Mouse (Mus musculus) hindbrain, embryonic 13.5 days (tissue): ENCODE measurements around the gene Csad. TPM values are rescaled to one million over a fixed set of nuclear protein-coding genes. Genes with fewer than 3 reads are reported as not detected.

Source experiments
- ATAC-seq: fragments of 200-750 bp; cut with Nextera tagmentation; 2 replicates; pipeline ENCODE4 v1.8.0; 2017; ENCODE audit warnings: moderate TSS enrichment; ENCODE audit not compliant: low FRiP score
- H3K27ac ChIP-seq: fragments of 300-500 bp; sonication (generic); 2 replicates; pipeline ENCODE4 v1.5.1; 2015; ENCODE audit warnings: inconsistent platforms, mild to moderate bottlenecking, moderate library complexity
- H3K27me3 ChIP-seq: fragments of 300-500 bp; sonication (generic); 2 replicates; pipeline ENCODE4 v1.6.1; 2015; ENCODE audit warnings: mild to moderate bottlenecking, inconsistent platforms
- H3K36me3 ChIP-seq: fragments of 300-500 bp; sonication (generic); 2 replicates; pipeline ENCODE4 v1.6.1; 2015; ENCODE audit warnings: mild to moderate bottlenecking, inconsistent platforms
- H3K4me1 ChIP-seq: fragments of 300-500 bp; sonication (generic); replicated peaks from 2 replicates; pipeline ENCODE4 v1.6.1; 2015; ENCODE audit warnings: inconsistent platforms
- H3K4me2 ChIP-seq: fragments of 300-500 bp; sonication (generic); 2 replicates; pipeline ENCODE4 v1.6.1; 2015; ENCODE audit warnings: inconsistent platforms, mild to moderate bottlenecking, moderate library complexity
- H3K4me3 ChIP-seq: fragments of 300-500 bp; sonication (generic); 2 replicates; pipeline ENCODE4 v1.5.1; 2015; ENCODE audit warnings: mild to moderate bottlenecking, inconsistent platforms
- H3K9ac ChIP-seq: fragments of 300-500 bp; sonication (generic); 2 replicates; pipeline ENCODE4 v1.6.1; 2015; ENCODE audit warnings: mild to moderate bottlenecking, inconsistent platforms
- H3K9me3 ChIP-seq: fragments of 300-500 bp; sonication (generic); 2 replicates; pipeline ENCODE4 v1.6.1; 2016; ENCODE audit warnings: inconsistent platforms
- WGBS: fragments of 180-500 bp; shearing (Covaris S2); methylation state at CpG from one replicate; pipeline ENCODE4 v1.1.7; 2015; 5-methylcytosine and 5-hydroxymethylcytosine counted together
- polyA plus RNA-seq: library from polyadenylated mRNA; unstranded; fragments of >200 nt; fragmentation: Nextera tagmentation; extraction: Ambion mirVana; gene quantifications from 2 replicates; pipeline ENCODE4 v1.2.1, GENCODE M21; 2015

Gene Csad
- polyA plus RNA-seq, 1 experiment from 2014 or later = 44.5 TPM

GRCm38 (mm10) chr15:102209114-102209513 lies 4.6 kb upstream of the Csad start:
- H3K27ac ChIP-seq = no peak overlapping the region
- H3K9me3 ChIP-seq = no peaks in the 10 kb centered on the region
- no peaks in the 10 kb centered on the region for H3K27me3 ChIP-seq
- no peak overlapping the region for H3K9ac ChIP-seq
- H3K4me3 ChIP-seq = no peak overlapping the region
- ATAC-seq = no peak
- peaks cover 83% of the 10 kb centered on the region for H3K36me3 ChIP-seq
- 96% methylated on average over 8 of the region's 8 CpGs for whole genome bisulfite sequencing
- H3K4me1 ChIP-seq = peaks cover 38% of the 10 kb centered on the region
- H3K4me2 ChIP-seq = no peak overlapping the region

- H3K9ac ChIP-seq = no peak overlapping the region
- peaks cover 38% of the 10 kb centered on the region for H3K4me1 ChIP-seq
- H3K36me3 ChIP-seq = peaks cover 73% of the 10 kb centered on the region
- H3K4me3 ChIP-seq = no peak overlapping the region
- no peaks in the 10 kb centered on the region for H3K27me3 ChIP-seq
- ATAC-seq = no peak
- H3K9me3 ChIP-seq = no peaks in the 10 kb centered on the region
- H3K27ac ChIP-seq = no peak overlapping the region
- 91% methylated on average over 9 of the region's 9 CpGs for WGBS
- H3K4me2 ChIP-seq = no peak overlapping the region
These were observed 3.6 kb upstream of the Csad start for GRCm38 (mm10) chr15:102208092-102208561.

- Histone ChIP-seq H3K9ac (peak overlapping the region; percentile 14), H3K27me3 (no peaks in the 10 kb centered on the region), H3K4me2 (no peak overlapping the region), H3K4me3 (no peak overlapping the region), H3K4me1 (peaks cover 43% of the 10 kb centered on the region), H3K27ac (no peak overlapping the region), H3K9me3 (no peaks in the 10 kb centered on the region), H3K36me3 (peaks cover 66% of the 10 kb centered on the region)
- 80% methylated on average over 3 of the region's 3 CpGs for WGBS
- no peak for ATAC-seq
These were observed 2.8 kb upstream of the Csad start for GRCm38 (mm10) chr15:102207351-102207750.

GRCm38 (mm10) chr15:102205779-102206178 lies 1.3 kb upstream of the Csad start:
- no peak for ATAC-seq
- H3K36me3 ChIP-seq = peaks cover 52% of the 10 kb centered on the region

GRCm38 (mm10) chr15:102203835-102204381 lies 616 bp downstream of the Csad start:
- H3K4me2 ChIP-seq = peak overlapping the region; percentile 79
- H3K9ac ChIP-seq = peak overlapping the region; percentile 87
- peaks cover 33% of the 10 kb centered on the region for H3K36me3 ChIP-seq
- H3K4me3 ChIP-seq = peak overlapping the region; percentile 72
- no peaks in the 10 kb centered on the region for H3K9me3 ChIP-seq
- peaks cover 51% of the 10 kb centered on the region for H3K4me1 ChIP-seq
- 0% methylated on average over 21 of the region's 72 CpGs for WGBS
- peak overlapping the region; percentile 98 for H3K27ac ChIP-seq
- no peaks in the 10 kb centered on the region for H3K27me3 ChIP-seq
- peak; percentile 52 for ATAC-seq

More at GRCm38 (mm10) chr15:102205779-102206178, 1.3 kb upstream of the Csad start:
- Histone ChIP-seq H3K27ac (peak overlapping the region; percentile 98), H3K27me3 (no peaks in the 10 kb centered on the region), H3K4me2 (peak overlapping the region; percentile 79), H3K9ac (peak overlapping the region; percentile 87), H3K9me3 (no peaks in the 10 kb centered on the region), H3K4me1 (peaks cover 48% of the 10 kb centered on the region), H3K4me3 (peak overlapping the region; percentile 72)
- 27% methylated on average over 8 of the region's 8 CpGs for WGBS

GRCm38 (mm10) chr15:102202971-102203834 lies 1.3 kb downstream of the Csad start, which contains the start of gene Zfp740:
TSS of gene Zfp740 (plus strand) at chr15:102203249.
- no peaks in the 10 kb centered on the region for H3K27me3 ChIP-seq
- ATAC-seq = peak; percentile 95
- H3K36me3 ChIP-seq = peaks cover 26% of the 10 kb centered on the region
- peaks cover 53% of the 10 kb centered on the region for H3K4me1 ChIP-seq
- H3K27ac ChIP-seq = peak within 1 kb of the TSS; percentile 98
- no peaks in the 10 kb centered on the region for H3K9me3 ChIP-seq
- under 1% methylated on average over 46 of the region's 68 CpGs for WGBS
- H3K9ac ChIP-seq = peak within 1 kb of the TSS; percentile 87
- H3K4me3 ChIP-seq = peak within 1 kb of the TSS; percentile 72
- H3K4me2 ChIP-seq = peak within 1 kb of the TSS; percentile 79

GRCm38 (mm10) chr15:102198841-102199240 lies 5.7 kb downstream of the Csad start:
- Histone ChIP-seq H3K4me1 (peaks cover 15% of the 10 kb centered on the region), H3K27me3 (no peaks in the 10 kb centered on the region), H3K9ac (no peak overlapping the region), H3K4me3 (no peak overlapping the region), H3K4me2 (no peak overlapping the region), H3K36me3 (no peaks in the 10 kb centered on the region), H3K9me3 (no peaks in the 10 kb centered on the region), H3K27ac (no peak overlapping the region)
- no peak for ATAC-seq
- 75% methylated on average over 4 of the region's 4 CpGs for WGBS

- no peaks in the 10 kb centered on the region for H3K9me3 ChIP-seq
- H3K4me2 ChIP-seq = no peak overlapping the region
- 0 out of 2 replicates have a peak, but pooled peaks cover 4% of the 10 kb centered on the region for H3K4me1 ChIP-seq
- H3K36me3 ChIP-seq = no peaks in the 10 kb centered on the region
- 90% methylated on average over 4 of the region's 4 CpGs for WGBS
- no peak overlapping the region for H3K4me3 ChIP-seq
- no peak for ATAC-seq
- no peaks in the 10 kb centered on the region for H3K27me3 ChIP-seq
- H3K9ac ChIP-seq = no peak overlapping the region
- no peak overlapping the region for H3K27ac ChIP-seq
These were observed 9.2 kb downstream of the Csad start for GRCm38 (mm10) chr15:102195373-102195772.

GRCm38 (mm10) chr15:102194439-102194838 lies 10.1 kb downstream of the Csad start:
- Histone ChIP-seq H3K9ac (no peak overlapping the region), H3K36me3 (no peaks in the 10 kb centered on the region), H3K4me1 (0 out of 2 replicates have a peak, but pooled peaks cover 4% of the 10 kb centered on the region), H3K4me3 (no peak overlapping the region), H3K27me3 (no peaks in the 10 kb centered on the region), H3K27ac (no peak overlapping the region), H3K9me3 (no peaks in the 10 kb centered on the region), H3K4me2 (no peak overlapping the region)
- 85% methylated on average over 4 of the region's 4 CpGs for WGBS
- no peak for ATAC-seq

- WGBS = 88% methylated on average over 4 of the region's 4 CpGs
- Histone ChIP-seq H3K36me3 (no peaks in the 10 kb centered on the region), H3K4me1 (no peaks in the 10 kb centered on the region), H3K9me3 (no peaks in the 10 kb centered on the region), H3K4me3 (no peak overlapping the region), H3K4me2 (no peak overlapping the region), H3K9ac (no peak overlapping the region), H3K27ac (no peak overlapping the region), H3K27me3 (no peaks in the 10 kb centered on the region)
- ATAC-seq = no peak
These were observed 10.9 kb downstream of the Csad start for GRCm38 (mm10) chr15:102193652-102194051.

GRCm38 (mm10) chr15:102192820-102193386 lies 11.6 kb downstream of the Csad start:
- Histone ChIP-seq H3K9me3 (no peaks in the 10 kb centered on the region), H3K4me2 (no peak overlapping the region), H3K4me1 (no peaks in the 10 kb centered on the region), H3K9ac (no peak overlapping the region), H3K36me3 (no peaks in the 10 kb centered on the region), H3K27me3 (no peaks in the 10 kb centered on the region), H3K27ac (no peak overlapping the region), H3K4me3 (no peak overlapping the region)
- WGBS = 67% methylated on average over 5 of the region's 5 CpGs
- ATAC-seq = no peak

- Histone ChIP-seq H3K27ac (no peak overlapping the region), H3K4me2 (no peak overlapping the region), H3K27me3 (no peaks in the 10 kb centered on the region), H3K9ac (peak overlapping the region; percentile 40), H3K9me3 (no peaks in the 10 kb centered on the region), H3K4me1 (no peaks in the 10 kb centered on the region), H3K4me3 (no peak overlapping the region), H3K36me3 (0 out of 2 replicates have a peak, but pooled peaks cover 4% of the 10 kb centered on the region)
- ATAC-seq = no peak
- 80% methylated on average over 7 of the region's 7 CpGs for WGBS
These were observed 12.2 kb downstream of the Csad start for GRCm38 (mm10) chr15:102192271-102192812.
